Mouse (Mus musculus) limb, embryonic 11.5 days (tissue): ENCODE measurements around the gene Hebp1. TPM values are rescaled to one million over a fixed set of nuclear protein-coding genes. Genes with fewer than 3 reads are reported as not detected.

Source experiments
- ATAC-seq: fragments of 200-750 bp; cut with Nextera tagmentation; 2 replicates; pipeline ENCODE4 v1.8.0; 2017; ENCODE audit warnings: low read depth; ENCODE audit not compliant: insufficient number of reproducible peaks, low FRiP score, low TSS enrichment
- DNase-seq: peaks from one replicate; pipeline ENCODE4 v3.0.0-alpha.2; 2015; ENCODE audit warnings: low spot score
- H3K27ac ChIP-seq: fragments of 300-500 bp; sonication (generic); replicated peaks from 2 replicates; pipeline ENCODE4 v1.5.1; 2014; ENCODE audit warnings: low read depth, mild to moderate bottlenecking, low read length
- H3K27me3 ChIP-seq: fragments of 300-500 bp; sonication (generic); 2 replicates; pipeline ENCODE4 v1.6.1; 2014; ENCODE audit warnings: mild to moderate bottlenecking, low read length, mixed read lengths; ENCODE audit not compliant: control insufficient read depth, insufficient read depth
- H3K36me3 ChIP-seq: fragments of 300-500 bp; sonication (generic); 2 replicates; pipeline ENCODE4 v1.6.1; 2014; ENCODE audit warnings: mild to moderate bottlenecking, low read length, moderate library complexity, mixed read lengths; ENCODE audit not compliant: control insufficient read depth, insufficient read depth
- H3K4me1 ChIP-seq: fragments of 300-500 bp; sonication (generic); 2 replicates; pipeline ENCODE4 v1.6.1; 2014; ENCODE audit warnings: low read length, mixed read lengths; ENCODE audit not compliant: control insufficient read depth, insufficient read depth
- H3K4me2 ChIP-seq: fragments of 300-500 bp; sonication (generic); 2 replicates; pipeline ENCODE4 v1.6.1; 2014; ENCODE audit warnings: low read depth, mild to moderate bottlenecking, moderate library complexity; ENCODE audit not compliant: severe bottlenecking
- H3K4me3 ChIP-seq: fragments of 300-500 bp; sonication (generic); 2 replicates; pipeline ENCODE4 v1.5.1; 2014; ENCODE audit warnings: low read depth, low read length
- H3K9ac ChIP-seq: fragments of 300-500 bp; sonication (generic); 2 replicates; pipeline ENCODE4 v1.6.1; 2014; ENCODE audit warnings: mild to moderate bottlenecking, low read length
- H3K9me3 ChIP-seq: fragments of 300-500 bp; sonication (generic); 2 replicates; pipeline ENCODE4 v1.6.1; 2016; ENCODE audit warnings: low read length; ENCODE audit not compliant: control insufficient read depth
- WGBS: fragments of 180-500 bp; shearing (Covaris S2); extraction: QIAGEN DNeasy Blood & Tissue Kit; methylation state at CpG from one replicate; pipeline ENCODE4 v1.1.7; 2014; 5-methylcytosine and 5-hydroxymethylcytosine counted together
- polyA plus RNA-seq: library from polyadenylated mRNA; unstranded; fragments of >200 nt; fragmentation: Nextera tagmentation; extraction: Ambion mirVana; gene quantifications from 2 replicates; pipeline ENCODE4 v1.2.1, GENCODE M21; 2014

The Hebp1 gene
- polyA plus RNA-seq, 1 experiment from 2014 or later: 3.8 TPM

GRCm38 (mm10) chr6:135230586-135230985, 32.8 kb upstream of the Hebp1 start:
- no peak overlapping the region for H3K4me3 ChIP-seq
- H3K27ac ChIP-seq: no peak overlapping the region
- no peaks in the 10 kb centered on the region for H3K9me3 ChIP-seq
- WGBS: 94% methylated on average over 6 of the region's 6 CpGs
- H3K27me3 ChIP-seq: no peaks in the 10 kb centered on the region
- no peak for DNase-seq
- H3K36me3 ChIP-seq: no peaks in the 10 kb centered on the region
- no peak overlapping the region for H3K9ac ChIP-seq
- no peaks in the 10 kb centered on the region for H3K4me1 ChIP-seq
- H3K4me2 ChIP-seq: no peak overlapping the region
- ATAC-seq: no peak

DNA sequence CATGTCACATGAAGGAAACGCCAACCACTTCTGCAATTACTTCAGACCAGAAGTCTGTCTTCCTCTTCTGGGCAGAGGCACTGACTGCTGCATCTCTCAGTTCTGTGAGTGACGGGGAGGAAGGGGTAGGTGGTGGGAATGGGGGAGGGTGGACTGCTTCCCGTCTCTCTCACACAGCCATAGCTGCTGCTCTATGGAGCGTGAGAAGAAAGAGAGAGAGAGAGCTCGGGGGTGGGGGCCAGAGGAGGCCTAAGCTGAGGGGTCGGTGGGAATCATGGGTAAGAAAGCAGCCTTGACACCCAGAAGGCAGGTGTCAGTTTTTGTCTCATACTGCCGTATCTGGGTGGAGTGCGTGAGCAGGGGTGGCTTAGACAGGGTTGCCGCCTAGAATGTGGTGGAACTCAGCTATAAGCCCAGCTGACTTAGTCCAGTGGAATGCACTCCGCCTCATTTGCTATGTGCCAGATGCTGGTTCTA, 30.7 kb upstream of the Hebp1 start:
- no peak for ATAC-seq
- no peak for DNase-seq
- Histone ChIP-seq H3K9ac (no peak overlapping the region), H3K4me1 (no peaks in the 10 kb centered on the region), H3K4me3 (no peak overlapping the region), H3K4me2 (no peak overlapping the region), H3K27me3 (no peaks in the 10 kb centered on the region), H3K36me3 (no peaks in the 10 kb centered on the region), H3K27ac (no peak overlapping the region), H3K9me3 (no peaks in the 10 kb centered on the region)
- WGBS: 75% methylated on average over 10 of the region's 10 CpGs

DNA sequence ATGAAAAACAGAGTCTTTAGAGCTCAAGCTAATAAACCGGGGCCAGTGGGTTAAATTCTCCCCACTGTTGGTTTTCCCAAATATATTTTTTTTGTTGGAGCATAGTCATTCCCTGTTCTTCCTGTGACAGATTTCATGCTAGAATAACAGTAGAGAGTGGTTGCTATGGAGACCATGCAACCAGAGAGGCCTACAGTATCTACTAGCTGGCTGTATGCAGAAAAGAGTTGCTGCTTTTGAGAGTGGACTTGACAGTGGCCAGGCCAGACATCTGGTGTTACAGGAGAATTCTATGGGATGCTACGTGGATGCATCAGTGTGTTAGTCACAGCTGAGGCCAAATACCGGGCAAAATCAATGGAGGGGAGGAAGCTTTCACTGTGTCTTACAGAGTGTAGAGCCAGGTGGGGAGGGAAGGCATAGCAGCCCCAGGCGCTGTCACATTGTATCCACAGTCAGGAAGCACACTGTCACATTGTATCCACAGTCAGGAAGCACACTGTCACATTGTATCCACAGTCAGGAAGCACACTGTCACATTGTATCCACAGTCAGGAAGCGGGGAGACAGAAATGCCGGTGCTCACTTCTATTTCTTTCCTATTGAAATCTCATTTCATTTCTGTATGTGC, 26.1 kb upstream of the Hebp1 start:
- H3K9ac ChIP-seq: no peak overlapping the region
- no peaks in the 10 kb centered on the region for H3K9me3 ChIP-seq
- no peak overlapping the region for H3K4me2 ChIP-seq
- ATAC-seq: 0 out of 2 replicates have a peak, but pooled peaks have one; percentile 46
- H3K27me3 ChIP-seq: no peaks in the 10 kb centered on the region
- DNase-seq: no peak
- no peak overlapping the region for H3K4me3 ChIP-seq
- H3K4me1 ChIP-seq: no peaks in the 10 kb centered on the region
- no peak overlapping the region for H3K27ac ChIP-seq
- WGBS: 80% methylated on average over 6 of the region's 6 CpGs
- no peaks in the 10 kb centered on the region for H3K36me3 ChIP-seq

DNA sequence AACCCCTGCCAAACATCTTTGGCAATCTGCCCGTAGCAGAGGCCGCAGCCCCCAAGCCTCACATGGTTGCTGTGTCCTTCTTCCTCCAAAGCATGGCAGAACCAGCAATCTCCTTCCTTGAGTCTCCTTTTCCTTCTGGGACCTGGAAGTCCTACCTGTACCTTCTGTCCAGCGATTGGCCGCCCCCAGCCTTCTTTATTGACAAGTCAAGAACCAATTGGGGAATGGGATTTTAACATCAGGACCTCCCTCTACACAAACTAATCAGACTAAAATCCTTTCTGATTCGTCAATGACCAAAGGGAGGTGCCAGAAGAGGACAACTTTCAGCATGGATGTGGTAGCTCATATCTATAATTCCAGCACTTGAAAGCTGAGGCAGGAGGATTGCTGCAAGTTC, 22.1 kb upstream of the Hebp1 start:
- Histone ChIP-seq H3K4me3 (no peak overlapping the region), H3K27ac (no peak overlapping the region), H3K36me3 (no peaks in the 10 kb centered on the region), H3K4me1 (peaks cover 8% of the 10 kb centered on the region), H3K27me3 (no peaks in the 10 kb centered on the region), H3K9ac (no peak overlapping the region), H3K4me2 (no peak overlapping the region), H3K9me3 (no peaks in the 10 kb centered on the region)
- 89% methylated on average over 5 of the region's 5 CpGs for WGBS
- no peak for DNase-seq
- no peak for ATAC-seq

DNA sequence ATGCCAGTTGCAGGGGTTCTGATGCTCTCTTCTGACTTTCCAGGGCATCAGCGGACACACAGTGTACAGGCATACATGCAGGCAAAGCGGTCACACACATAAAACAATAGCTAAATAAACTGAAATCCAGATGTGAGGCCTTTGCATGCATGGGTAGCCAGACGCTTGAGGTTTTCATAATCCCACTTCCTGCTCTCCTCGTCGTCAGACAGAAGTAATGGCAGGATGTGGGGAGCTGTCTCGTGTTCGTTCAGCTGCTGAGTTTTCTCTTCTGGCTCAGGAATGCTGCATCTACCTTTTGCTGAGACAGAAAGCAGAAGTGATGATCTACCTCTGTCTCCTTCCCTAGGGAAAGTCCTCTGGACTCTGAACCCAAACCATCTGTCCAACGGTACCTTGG, 20.5 kb upstream of the Hebp1 start:
- 61% methylated on average over 8 of the region's 8 CpGs for WGBS
- H3K27me3 ChIP-seq: no peaks in the 10 kb centered on the region
- ATAC-seq: no peak
- no peak overlapping the region for H3K9ac ChIP-seq
- H3K27ac ChIP-seq: no peak overlapping the region
- no peak for DNase-seq
- H3K9me3 ChIP-seq: no peaks in the 10 kb centered on the region
- no peaks in the 10 kb centered on the region for H3K36me3 ChIP-seq
- H3K4me2 ChIP-seq: no peak overlapping the region
- peaks cover 8% of the 10 kb centered on the region for H3K4me1 ChIP-seq
- no peak overlapping the region for H3K4me3 ChIP-seq

GRCm38 (mm10) chr6:135212666-135213065, 14.8 kb upstream of the Hebp1 start:
- no peak overlapping the region for H3K4me3 ChIP-seq
- 79% methylated on average over 2 of the region's 2 CpGs for WGBS
- H3K27me3 ChIP-seq: no peaks in the 10 kb centered on the region
- H3K4me1 ChIP-seq: no peaks in the 10 kb centered on the region
- H3K4me2 ChIP-seq: no peak overlapping the region
- no peaks in the 10 kb centered on the region; the same call in 1 of the 2 replicates for H3K36me3 ChIP-seq
- H3K9me3 ChIP-seq: no peaks in the 10 kb centered on the region
- no peak overlapping the region for H3K9ac ChIP-seq
- no peak for DNase-seq
- H3K27ac ChIP-seq: no peak overlapping the region
- no peak for ATAC-seq

DNA sequence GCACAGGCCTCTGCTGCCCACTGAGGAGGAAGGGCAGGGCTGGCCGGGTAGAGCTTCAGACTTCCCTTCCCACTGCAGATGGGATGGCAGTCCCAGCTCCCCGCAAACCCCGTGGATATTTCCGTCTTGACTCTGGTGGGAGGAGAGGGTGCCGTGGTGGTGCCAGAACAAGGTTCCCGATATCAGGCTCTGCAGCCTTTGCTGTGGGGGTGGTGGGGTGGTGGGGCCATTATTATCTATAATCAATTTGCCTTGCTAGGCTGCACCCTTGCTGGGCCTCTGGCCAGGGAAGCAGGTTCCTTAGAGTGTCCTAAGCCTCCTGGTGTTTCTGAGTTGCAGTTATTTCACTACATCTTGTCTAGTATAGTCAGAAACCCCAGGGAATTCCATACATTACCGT, 13.3 kb upstream of the Hebp1 start:
- H3K4me1 ChIP-seq: no peaks in the 10 kb centered on the region
- no peaks in the 10 kb centered on the region for H3K9me3 ChIP-seq
- 82% methylated on average over 7 of the region's 7 CpGs for WGBS

DNA sequence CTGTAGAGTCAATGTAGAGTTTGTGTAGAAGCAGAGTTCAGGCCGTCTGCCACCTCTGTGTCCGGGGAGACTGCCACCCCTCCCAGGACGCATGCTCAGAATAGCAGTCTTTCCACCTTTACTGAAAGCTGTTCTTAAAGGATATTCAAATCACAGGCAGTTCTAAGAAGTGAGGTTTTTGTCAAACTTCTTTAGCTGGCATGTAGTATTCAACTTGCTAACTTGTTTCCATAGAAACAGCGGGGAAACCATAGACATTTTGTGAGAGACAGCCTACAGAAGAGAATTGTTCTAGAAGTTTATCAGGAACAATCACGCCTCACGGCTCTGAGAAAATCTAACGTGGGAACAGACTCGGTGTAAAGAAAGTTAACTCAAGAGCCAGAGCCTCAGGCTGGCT, 9.1 kb upstream of the Hebp1 start:
- no peaks in the 10 kb centered on the region; the same call in 1 of the 2 replicates for H3K36me3 ChIP-seq
- H3K4me2 ChIP-seq: no peak overlapping the region
- WGBS: 88% methylated on average over 8 of the region's 8 CpGs
- H3K4me1 ChIP-seq: no peaks in the 10 kb centered on the region
- DNase-seq (no peak), ATAC-seq (no peak)
- H3K27ac ChIP-seq: no peak overlapping the region
- no peak overlapping the region for H3K9ac ChIP-seq
- no peaks in the 10 kb centered on the region for H3K9me3 ChIP-seq
- H3K27me3 ChIP-seq: no peaks in the 10 kb centered on the region
- H3K4me3 ChIP-seq: no peak overlapping the region

More for the DNA sequence above, 13.3 kb upstream of the Hebp1 start:
- H3K9ac ChIP-seq: no peak overlapping the region
- H3K36me3 ChIP-seq: no peaks in the 10 kb centered on the region; the same call in 1 of the 2 replicates
- DNase-seq (no peak), ATAC-seq (no peak)
- H3K4me2 ChIP-seq: no peak overlapping the region
- H3K4me3 ChIP-seq: no peak overlapping the region
- no peak overlapping the region for H3K27ac ChIP-seq
- no peaks in the 10 kb centered on the region for H3K27me3 ChIP-seq

DNA sequence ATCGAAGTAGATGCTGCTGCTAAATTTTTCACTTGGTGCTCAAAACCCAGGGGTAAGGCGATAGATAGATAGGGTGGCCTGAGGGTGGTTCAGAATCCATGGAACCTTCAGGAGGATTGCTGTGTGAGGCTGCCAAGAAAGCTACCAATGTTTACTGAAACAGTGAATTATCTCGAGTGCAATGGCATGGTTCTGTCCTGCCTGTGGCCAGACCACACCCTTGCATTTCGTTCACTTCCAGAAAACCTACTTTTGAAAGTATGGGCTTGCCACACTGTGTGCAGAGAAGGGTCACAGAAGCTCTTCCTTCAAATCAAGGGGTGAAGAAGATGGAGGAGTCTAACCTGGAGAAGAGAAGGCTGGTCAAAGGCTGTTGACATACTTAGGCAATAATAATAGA, 8.0 kb upstream of the Hebp1 start:
- no peak overlapping the region for H3K27ac ChIP-seq
- H3K4me3 ChIP-seq: no peak overlapping the region
- H3K9ac ChIP-seq: no peak overlapping the region
- ATAC-seq: no peak
- H3K36me3 ChIP-seq: no peaks in the 10 kb centered on the region; the same call in 1 of the 2 replicates
- no peaks in the 10 kb centered on the region for H3K4me1 ChIP-seq
- no peak overlapping the region for H3K4me2 ChIP-seq
- DNase-seq: no peak
- no peaks in the 10 kb centered on the region for H3K9me3 ChIP-seq
- WGBS: 95% methylated on average over 4 of the region's 4 CpGs
- H3K27me3 ChIP-seq: no peaks in the 10 kb centered on the region
